Mouse (Mus musculus): Measurements from ENCODE around the gene Accsl. TPM values are rescaled to one million over a fixed set of nuclear protein-coding genes. Genes with fewer than 3 reads are reported as not detected.

Gene Accsl
- polyA plus RNA-seq, 1 experiment from 2014 or later: 0.21 TPM

DNA sequence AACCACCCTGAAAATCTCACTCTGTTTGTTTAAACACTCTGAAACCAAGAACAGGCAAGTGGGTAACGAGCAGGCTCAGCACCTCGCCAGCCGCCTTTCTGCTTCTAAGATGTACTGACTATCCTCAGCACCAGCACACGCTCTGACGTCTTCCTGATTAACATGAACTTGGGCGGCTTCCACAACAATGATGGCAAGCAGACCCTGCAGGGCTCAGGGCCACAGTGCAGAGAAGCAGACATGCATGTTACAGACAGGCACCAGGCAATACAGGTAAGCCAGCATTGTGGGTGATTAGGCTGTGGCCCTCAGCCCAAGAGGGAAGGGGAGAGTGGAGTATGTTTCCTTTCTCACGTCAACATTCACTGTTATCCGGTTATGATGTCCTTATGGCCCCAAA, 61.5 kb downstream of the Accsl start:
- WGBS (ENCODE audit: insufficient replicate concordance): 76% methylated on average over 8 of the region's 8 CpGs
- H3K9ac ChIP-seq: no peak overlapping the region
- H3K36me3 ChIP-seq: peaks cover 56% of the 10 kb centered on the region
- H3K4me1 ChIP-seq (replicated peaks): peaks cover 11% of the 10 kb centered on the region; the same call in 1 of the 2 replicates
- no peak for ATAC-seq (ENCODE audit: low read depth)
- H3K9me3 ChIP-seq (replicated peaks): no peaks in the 10 kb centered on the region
- DNase-seq: no peak
- no peak overlapping the region for H3K27ac ChIP-seq
- no peaks in the 10 kb centered on the region for H3K27me3 ChIP-seq
- H3K4me2 ChIP-seq: no peak overlapping the region
- no peak overlapping the region for H3K4me3 ChIP-seq (replicated peaks)

- Histone ChIP-seq H3K4me1 (replicated peaks) (peaks cover 11% of the 10 kb centered on the region; the same call in 1 of the 2 replicates), H3K4me3 (replicated peaks) (no peak overlapping the region), H3K9me3 (replicated peaks) (no peaks in the 10 kb centered on the region), H3K4me2 (no peak overlapping the region), H3K27me3 (no peaks in the 10 kb centered on the region), H3K27ac (no peak overlapping the region), H3K36me3 (peaks cover 59% of the 10 kb centered on the region), H3K9ac (no peak overlapping the region)
- WGBS (ENCODE audit: insufficient replicate concordance): 76% methylated on average over 6 of the region's 6 CpGs
- no peak for ATAC-seq (ENCODE audit: low read depth)
- no peak for DNase-seq
Measured at GRCm38 (mm10) chr2:93806487-93807201, 62.3 kb downstream of the Accsl start.

DNA sequence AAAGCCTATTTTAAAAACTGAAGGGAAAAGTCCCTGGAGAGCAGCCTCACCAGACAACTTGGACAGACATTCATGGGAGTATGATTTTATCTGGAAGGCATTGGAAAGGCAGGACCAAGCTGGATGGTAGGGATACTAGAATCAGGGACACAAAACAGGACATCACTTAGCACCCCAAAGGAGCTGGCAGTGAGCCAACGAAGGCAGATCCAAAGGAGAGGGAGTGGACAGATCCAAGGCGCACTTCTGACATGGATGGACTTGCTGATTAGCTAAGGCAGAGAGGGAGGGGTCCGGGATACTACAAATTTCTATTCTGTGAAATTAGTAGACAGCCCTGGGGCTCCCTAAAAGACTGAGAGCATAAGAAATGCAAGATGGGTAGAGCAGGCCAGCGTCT, 63.4 kb downstream of the Accsl start:
- Histone ChIP-seq H3K9me3 (replicated peaks) (no peaks in the 10 kb centered on the region), H3K36me3 (peaks cover 52% of the 10 kb centered on the region), H3K4me2 (no peak overlapping the region), H3K9ac (no peak overlapping the region), H3K27ac (no peak overlapping the region), H3K4me1 (replicated peaks) (peaks cover 11% of the 10 kb centered on the region; the same call in 1 of the 2 replicates), H3K27me3 (no peaks in the 10 kb centered on the region), H3K4me3 (replicated peaks) (no peak overlapping the region)
- DNase-seq (no peak), ATAC-seq (ENCODE audit: low read depth) (no peak)
- 73% methylated on average over 4 of the region's 4 CpGs for WGBS (ENCODE audit: insufficient replicate concordance)

Other genes starting within 250 kb of the Accsl start
- 0.05 and 0.06 TPM in 2 replicates for gene Alx4, start 226.8 kb downstream of the Accsl start, polyA plus RNA-seq (2015; fragmentation: Nextera tagmentation; extraction: Ambion mirVana)
- 29.6 and 35.0 TPM in 2 replicates for gene Ext2, start 46.6 kb downstream of the Accsl start, polyA plus RNA-seq (2015; fragmentation: Nextera tagmentation; extraction: Ambion mirVana)
- 0.97 and 1.6 TPM in 2 replicates for gene Accs, start 19.2 kb downstream of the Accsl start, polyA plus RNA-seq (2015; fragmentation: Nextera tagmentation; extraction: Ambion mirVana)
- 1.7 and 2.2 TPM in 2 replicates for gene Gm13889, start 88.0 kb upstream of the Accsl start, polyA plus RNA-seq (2015; fragmentation: Nextera tagmentation; extraction: Ambion mirVana)
- not detected in 2 replicates for gene Gm27027, start 127.2 kb upstream of the Accsl start, polyA plus RNA-seq (2015; fragmentation: Nextera tagmentation; extraction: Ambion mirVana)
- gene Alkbh3, start 141.7 kb upstream of the Accsl start, polyA plus RNA-seq (2015; fragmentation: Nextera tagmentation; extraction: Ambion mirVana): 34.6 and 37.2 TPM in 2 replicates

Data from liver, embryonic 13.5 days (tissue).